Mouse (Mus musculus) liver, adult (tissue): ENCODE data around the gene C730034F03Rik.

Source experiments
- GATA4 ChIP-seq: IDR thresholded peaks from 2 replicates; pipeline ENCODE4 v1.6.1; 2014; ENCODE audit warnings: mild to moderate bottlenecking, low read length; ENCODE audit not compliant: insufficient replicate concordance

Gene C730034F03Rik

DNA sequence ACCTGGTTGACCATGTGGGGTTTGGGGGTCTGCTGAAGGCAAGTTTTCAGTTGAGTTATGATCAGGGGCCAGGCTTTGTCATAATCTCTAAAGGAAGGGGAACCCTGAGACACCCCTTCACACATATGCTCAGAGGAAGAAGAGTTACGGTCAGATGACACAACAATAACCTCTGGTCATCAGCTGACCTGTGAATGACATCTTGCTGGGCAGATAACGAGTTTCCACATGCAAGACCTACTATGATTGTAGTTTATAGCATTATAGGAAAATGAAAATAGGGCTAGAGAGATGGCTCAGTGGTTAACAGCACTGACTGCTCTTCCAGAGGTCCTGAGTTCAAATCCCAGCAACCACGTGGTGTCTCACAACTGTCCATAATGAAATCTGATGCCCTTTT is 49.2 kb downstream of the C730034F03Rik start:
- TF ChIP-seq GATA4 = peak; percentile 53; the same call in 1 of the 2 replicates
